Mouse (Mus musculus) lung, postnatal 0 days (tissue): ENCODE results near the gene Dnhd1.

Source experiments
- CTCF ChIP-seq: IDR thresholded peaks from 2 replicates; pipeline ENCODE4 v1.5.1; 2016; ENCODE audit warnings: antibody characterized with exemption, mild to moderate bottlenecking
- EP300 ChIP-seq: IDR thresholded peaks from 2 replicates; pipeline ENCODE4 v1.6.1; 2016; ENCODE audit warnings: antibody characterized with exemption, mild to moderate bottlenecking, control low read depth

GRCm38 (mm10) chr7:105639304-105639703, 11.3 kb upstream of the Dnhd1 start:
- no peak for TF ChIP-seq CTCF
- TF ChIP-seq EP300 = no peak
